18 mouse cellular contexts compared by ENCODE assay signal in genomic region chr16:21768255-21768654, GRCm38 (mm10). TPM values are rescaled to one million over a fixed set of nuclear protein-coding genes. Genes with fewer than 3 reads are reported as not detected.
DNase-seq lines count a peak whose midpoint lies in the region; ATAC-seq and TF ChIP-seq lines count a peak whose summit lies in the region.
"Had no signal": no experiment of that assay in that cellular context is flagged by ENCODE, and none has a peak within 500 bp of the region (broad histone marks: within the 10 kb centered on the region; RNA-seq: fewer than 3 reads in every experiment).

No protein-coding gene starts in this region.

- H3K36me3 ChIP-seq in forebrain, postnatal 0 days (ENCODE audit: insufficient read depth), result no peaks in the 10 kb centered on the region
- no peaks in the 10 kb centered on the region for H3K36me3 ChIP-seq in forebrain, embryonic 13.5 days (ENCODE audit: poor library complexity, severe bottlenecking)
- H3K36me3 ChIP-seq: heart, embryonic 15.5 days; hindbrain, embryonic 12.5 days had no signal

- H3K9ac ChIP-seq in forebrain, postnatal 0 days, result no peak overlapping the region
- H3K9ac ChIP-seq in forebrain, embryonic 13.5 days, result no peak overlapping the region
- H3K9ac ChIP-seq: heart, embryonic 15.5 days; hindbrain, embryonic 12.5 days; limb, embryonic 12.5 days had no signal

- TF ChIP-seq CTCF in forebrain, postnatal 0 days (IDR thresholded peaks at IDR 0.05; ENCODE audit: low read depth), result peak; percentile 35; the same call in 1 of the 2 replicates
- peak; percentile 54 for TF ChIP-seq CTCF in left cerebral cortex, adult 2 months (IDR thresholded peaks at IDR 0.05)

- no peak overlapping the region for H3K27ac ChIP-seq in forebrain, postnatal 0 days (ENCODE audit: low read depth, low read length)
- H3K27ac ChIP-seq in forebrain, embryonic 13.5 days, result no peak overlapping the region
- H3K27ac ChIP-seq in left cerebral cortex, adult 2 months, result no peak overlapping the region
- H3K27ac ChIP-seq: heart, embryonic 15.5 days; hindbrain, embryonic 12.5 days; limb, embryonic 12.5 days had no signal

- intact Hi-C loops in left cerebral cortex, adult 2 months (cut with DNase I), result no loop called here

- H3K27me3 ChIP-seq in forebrain, postnatal 0 days (ENCODE audit: insufficient read depth, low read length), result no peaks in the 10 kb centered on the region
- H3K27me3 ChIP-seq in forebrain, embryonic 13.5 days, result no peaks in the 10 kb centered on the region
- H3K27me3 ChIP-seq: heart, embryonic 15.5 days; hindbrain, embryonic 12.5 days; limb, embryonic 12.5 days had no signal

- no peak overlapping the region for H3K4me2 ChIP-seq in forebrain, postnatal 0 days (ENCODE audit: low read depth)
- no peak overlapping the region for H3K4me2 ChIP-seq in forebrain, embryonic 13.5 days
- H3K4me2 ChIP-seq: heart, embryonic 15.5 days; hindbrain, embryonic 12.5 days; limb, embryonic 12.5 days had no signal

- no peak overlapping the region for H3K4me3 ChIP-seq in forebrain, postnatal 0 days (ENCODE audit: low read depth, low read length)
- no peak overlapping the region for H3K4me3 ChIP-seq in forebrain, embryonic 13.5 days
- no peak overlapping the region for H3K4me3 ChIP-seq in left cerebral cortex, adult 2 months
- H3K4me3 ChIP-seq: heart, embryonic 15.5 days; hindbrain, embryonic 12.5 days; limb, embryonic 12.5 days had no signal

- 82% methylated on average over 3 of the region's 3 CpGs for WGBS in forebrain, postnatal 0 days
- 77% methylated on average over 3 of the region's 3 CpGs for WGBS in forebrain, embryonic 13.5 days

- no peaks in the 10 kb centered on the region for H3K9me3 ChIP-seq in forebrain, postnatal 0 days (ENCODE audit: low read length)
- H3K9me3 ChIP-seq in forebrain, embryonic 13.5 days (replicated peaks), result no peaks in the 10 kb centered on the region
- H3K9me3 ChIP-seq: heart, embryonic 15.5 days; hindbrain, embryonic 12.5 days; limb, embryonic 12.5 days had no signal

- peak; percentile 4 for DNase-seq in forebrain, postnatal 0 days
- no peak for DNase-seq in left cerebral cortex, adult 2 months (ENCODE audit: extremely low spot score in 1 of 2, low spot score in 2 of 2)
- no peak for DNase-seq in left cerebral cortex, adult 18-20 months (ENCODE audit: low spot score in 2 of 2)
- peak; percentile 30 for DNase-seq in 416B (ENCODE audit: low read depth)
- DNase-seq in brain, adult 2 months (ENCODE audit: low read depth, low spot score), result peak; percentile 17
- no peak for DNase-seq in thymus, postnatal 4 days
- DNase-seq in testis, postnatal 10 days (ENCODE audit: low spot score), result no peak
- DNase-seq: adrenal gland, postnatal 14 days; cerebellum, adult 9-11 months; kidney, adult 11 months; layer of hippocampus, postnatal 36 days; lung, adult 18-20 months; spleen, adult 18-20 months had no signal

- no peaks in the 10 kb centered on the region for H3K4me1 ChIP-seq in forebrain, postnatal 0 days (ENCODE audit: insufficient read depth)
- no peaks in the 10 kb centered on the region for H3K4me1 ChIP-seq in forebrain, embryonic 13.5 days
- H3K4me1 ChIP-seq: heart, embryonic 15.5 days; hindbrain, embryonic 12.5 days; limb, embryonic 12.5 days had no signal

- ATAC-seq in forebrain, postnatal 0 days, result no peak
- no peak for ATAC-seq in forebrain, embryonic 13.5 days

RNA-seq across cellular contexts. Expression of gene Ehhadh, which starts 19.4 kb away (rescaled TPM):
- total RNA-seq in forebrain, postnatal 0 days (2014; rRNA removed), result 1.6 and 1.9 TPM in 2 replicates
- polyA plus RNA-seq in forebrain, postnatal 0 days (2015; fragmentation: Nextera tagmentation; extraction: Ambion mirVana), result 1.3 and 1.4 TPM in 2 replicates
- 0.59 and 0.61 TPM in 2 replicates for polyA plus RNA-seq in forebrain, embryonic 13.5 days (2015; fragmentation: Nextera tagmentation; extraction: Ambion mirVana)
- 1 to 10 TPM; 1.3 to 2.0 TPM for total RNA-seq in left cerebral cortex, adult 2 months (2021)
- 1 to 10 TPM; 1.3 to 2.4 TPM for total RNA-seq in left cerebral cortex, adult 18-20 months (2021)

RNA-seq across cellular contexts. Expression of gene Map3k13, which starts 25.9 kb away (rescaled TPM):
- total RNA-seq in forebrain, postnatal 0 days (2014; rRNA removed), result 7.0 and 8.7 TPM in 2 replicates
- 1.3 and 3.0 TPM in 2 replicates for polyA plus RNA-seq in forebrain, postnatal 0 days (2015; fragmentation: Nextera tagmentation; extraction: Ambion mirVana)
- 4.3 and 4.5 TPM in 2 replicates for polyA plus RNA-seq in forebrain, embryonic 13.5 days (2015; fragmentation: Nextera tagmentation; extraction: Ambion mirVana)
- total RNA-seq in left cerebral cortex, adult 2 months (2021), result 10 to 100 TPM; 15.3 to 19.0 TPM
- 10 to 100 TPM; 17.0 to 17.6 TPM for total RNA-seq in left cerebral cortex, adult 18-20 months (2021)
- total RNA-seq: monocyte, adult 5-6 weeks had no signal

Comparison
In these comparisons a context has a peak if more than half of its experiments do, and no peak if none do; other contexts are left out.
1. DNase-seq: peak in forebrain, postnatal 0 days (single experiment), 416B (single experiment) and brain, adult 2 months (single experiment); none in left cerebral cortex, adult 2 months (0 of 2), left cerebral cortex, adult 18-20 months (0 of 2), thymus, postnatal 4 days (single experiment) and testis, postnatal 10 days (single experiment).